Mouse (Mus musculus) embryonic facial prominence, embryonic 10.5 days (tissue): Measurements from ENCODE around the gene Fam228a. TPM values are rescaled to one million over a fixed set of nuclear protein-coding genes. Genes with fewer than 3 reads are reported as not detected.

ENCODE experiments used
- DNase-seq: peaks from one replicate; pipeline ENCODE4 v3.0.0-alpha.2; 2017; ENCODE audit warnings: low spot score
- H3K27ac ChIP-seq: fragments of 300-500 bp; sonication (generic); replicated peaks from 2 replicates; pipeline ENCODE4 v1.5.1; 2016; ENCODE audit warnings: mild to moderate bottlenecking
- H3K27me3 ChIP-seq: fragments of 300-500 bp; sonication (generic); replicated peaks from 2 replicates; pipeline ENCODE4 v1.6.1; 2016; ENCODE audit warnings: low read depth, mild to moderate bottlenecking; ENCODE audit not compliant: poor library complexity, severe bottlenecking
- H3K36me3 ChIP-seq: fragments of 300-500 bp; sonication (generic); replicated peaks from 2 replicates; pipeline ENCODE4 v1.6.1; 2016; ENCODE audit warnings: mild to moderate bottlenecking, moderate library complexity
- H3K4me1 ChIP-seq: fragments of 300-500 bp; sonication (generic); 2 replicates; pipeline ENCODE4 v1.6.1; 2016
- H3K4me3 ChIP-seq: fragments of 300-500 bp; sonication (generic); 2 replicates; pipeline ENCODE4 v1.5.1; 2016; ENCODE audit warnings: mild to moderate bottlenecking, moderate library complexity
- H3K9me3 ChIP-seq: fragments of 300-500 bp; sonication (generic); 2 replicates; pipeline ENCODE4 v1.6.1; 2016; ENCODE audit warnings: mild to moderate bottlenecking
- WGBS: fragments of 180-500 bp; shearing (Covaris S2); methylation state at CpG from one replicate; pipeline ENCODE4 v1.1.7; 2016; 5-methylcytosine and 5-hydroxymethylcytosine counted together
- polyA plus RNA-seq: library from polyadenylated mRNA; unstranded; fragments of >200 nt; fragmentation: Nextera tagmentation; extraction: Ambion mirVana; gene quantifications from 2 replicates; pipeline ENCODE4 v1.2.1, GENCODE M21; 2016

Gene Fam228a
- polyA plus RNA-seq, 1 experiment from 2014 or later, result 0.45 TPM

DNA sequence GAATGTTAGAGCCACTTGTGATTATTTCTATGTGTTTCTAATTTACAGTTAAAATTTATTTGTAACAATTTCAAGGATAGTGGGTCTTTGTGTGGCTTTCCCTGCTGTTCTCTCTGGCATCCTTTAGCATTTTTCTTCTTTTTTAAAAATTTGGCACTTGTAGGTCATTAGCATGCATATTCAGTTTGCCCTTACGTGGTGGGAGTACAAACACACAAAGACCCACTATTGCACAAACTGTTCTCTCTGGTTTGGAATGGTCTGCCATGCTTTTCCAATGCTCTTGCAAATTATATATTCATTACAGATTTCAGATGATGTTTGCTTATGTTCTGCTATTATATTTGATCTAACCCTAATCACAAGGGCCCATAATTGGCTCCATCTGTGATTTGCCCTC lies 61.9 kb downstream of the Fam228a start:
- Histone ChIP-seq H3K27me3 (no peaks in the 10 kb centered on the region), H3K4me1 (no peaks in the 10 kb centered on the region), H3K27ac (no peak overlapping the region), H3K4me3 (no peak overlapping the region), H3K9me3 (no peaks in the 10 kb centered on the region), H3K36me3 (peaks cover 31% of the 10 kb centered on the region)
- WGBS, result 86% methylated on average over 1 of the region's 1 CpGs
- DNase-seq, result no peak

DNA sequence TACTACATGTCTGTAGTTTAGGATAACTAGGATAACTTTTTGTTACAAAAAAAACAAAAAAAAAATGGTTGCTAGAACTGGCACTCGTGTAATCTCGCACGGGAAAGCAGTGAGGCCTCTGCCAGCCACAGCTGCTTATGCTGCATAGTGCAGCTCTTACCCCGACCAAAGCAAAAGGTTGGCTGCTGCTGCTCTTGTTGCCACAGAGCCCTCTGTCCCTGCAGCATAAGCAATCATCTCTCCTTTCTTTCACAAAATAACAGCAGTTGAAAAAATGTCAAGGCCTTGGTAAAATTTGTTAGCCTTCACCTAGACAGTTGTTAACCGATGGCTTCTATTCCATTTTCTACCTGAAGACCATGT lies 72.6 kb downstream of the Fam228a start:
- Histone ChIP-seq H3K27me3 (no peaks in the 10 kb centered on the region), H3K9me3 (no peaks in the 10 kb centered on the region), H3K4me1 (no peaks in the 10 kb centered on the region), H3K36me3 (peaks cover 39% of the 10 kb centered on the region), H3K4me3 (no peak overlapping the region), H3K27ac (no peak overlapping the region)
- WGBS, result 85% methylated on average over 5 of the region's 5 CpGs
- no peak for DNase-seq

GRCm38 (mm10) chr12:4664929-4665674 lies 73.1 kb downstream of the Fam228a start:
- DNase-seq, result no peak
- Histone ChIP-seq H3K36me3 (peaks cover 34% of the 10 kb centered on the region), H3K9me3 (no peaks in the 10 kb centered on the region), H3K27ac (no peak overlapping the region), H3K4me3 (no peak overlapping the region), H3K27me3 (no peaks in the 10 kb centered on the region), H3K4me1 (no peaks in the 10 kb centered on the region)
- 71% methylated on average over 7 of the region's 7 CpGs for WGBS

Other genes starting within 250 kb of the Fam228a start
- 17.6 and 17.9 TPM in 2 replicates for gene Itsn2, start 145.8 kb downstream of the Fam228a start, polyA plus RNA-seq
- gene Gm3625, start 145.5 kb downstream of the Fam228a start, polyA plus RNA-seq, result not detected in 2 replicates
- gene Pfn4, start 30.6 kb upstream of the Fam228a start, polyA plus RNA-seq, result 2.2 and 2.4 TPM in 2 replicates
- gene Fam228b, start 30.8 kb upstream of the Fam228a start, polyA plus RNA-seq, result 1.4 and 2.4 TPM in 2 replicates
- gene Sf3b6, start 79.1 kb upstream of the Fam228a start, polyA plus RNA-seq, result 299 and 302 TPM in 2 replicates
- 6.4 and 9.7 TPM in 2 replicates for gene Fkbp1b, start 103.2 kb upstream of the Fam228a start, polyA plus RNA-seq
- gene Wdcp, start 104.9 kb upstream of the Fam228a start, polyA plus RNA-seq, result 25.9 and 26.0 TPM in 2 replicates
- gene Mfsd2b, start 135.9 kb upstream of the Fam228a start, polyA plus RNA-seq, result 2.9 and 4.3 TPM in 2 replicates
- 20.3 and 22.4 TPM in 2 replicates for gene Ubxn2a, start 169.3 kb upstream of the Fam228a start, polyA plus RNA-seq
- 14.8 TPM in 2 replicates for gene Atad2b, start 178.9 kb upstream of the Fam228a start, polyA plus RNA-seq